Mouse (Mus musculus): ENCODE data around the gene Themis. TPM values are rescaled to one million over a fixed set of nuclear protein-coding genes. Genes with fewer than 3 reads are reported as not detected.

Themis gene
- 1.2 TPM for polyA plus RNA-seq (2014; fragmentation: Illumina TruSeq; extraction: RNeasy Lipid Tissue Mini Kit (QIAGEN cat#74804); ENCODE audit: low read depth, low replicate concordance)

GRCm38 (mm10) chr10:28668261-28668660 lies at the start of gene Themis:
Themis (plus strand) TSS chr10:28668360.

Measured in sigmoid colon, adult 10 weeks (tissue).